Mouse (Mus musculus): ENCODE measurements around the gene Srcin1. TPM values are rescaled to one million over a fixed set of nuclear protein-coding genes. Genes with fewer than 3 reads are reported as not detected.

Gene Srcin1
- polyA plus RNA-seq, 1 experiment = not detected

- peaks cover 84% of the 10 kb centered on the region for H3K27me3 ChIP-seq (ENCODE audit: control insufficient read depth, insufficient read depth, insufficient read length)
- no peaks in the 10 kb centered on the region for H3K79me2 ChIP-seq (ENCODE audit: control insufficient read depth, insufficient read depth)
- no peak overlapping the region for H3ac ChIP-seq (ENCODE audit: control insufficient read depth, insufficient read length)
- no peak for TF ChIP-seq E2F4 (IDR thresholded peaks at IDR 0.05; ENCODE audit: insufficient read depth)
- no peak overlapping the region for H3K4me3 ChIP-seq
- H3K4me2 ChIP-seq (ENCODE audit: low read depth) = no peak overlapping the region
- no peaks in the 10 kb centered on the region for H3K36me3 ChIP-seq (ENCODE audit: control insufficient read depth, insufficient read depth)
Observed at GRCm38 (mm10) chr11:97532950-97533582, 42.9 kb downstream of the Srcin1 start.

- Histone ChIP-seq H3K4me2 (ENCODE audit: low read depth) (peak overlapping the region; percentile 100), H3K27me3 (ENCODE audit: control insufficient read depth, insufficient read depth, insufficient read length) (peaks cover 77% of the 10 kb centered on the region), H3ac (ENCODE audit: control insufficient read depth, insufficient read length) (no peak overlapping the region), H3K4me3 (no peak overlapping the region), H3K79me2 (ENCODE audit: control insufficient read depth, insufficient read depth) (no peaks in the 10 kb centered on the region), H3K36me3 (ENCODE audit: control insufficient read depth, insufficient read depth) (no peaks in the 10 kb centered on the region)
- TF ChIP-seq POLR2AphosphoS2 (IDR thresholded peaks at IDR 0.05; ENCODE audit: insufficient read length, low read depth) (no peak), USF1 (IDR thresholded peaks at IDR 0.05; ENCODE audit: low read depth) (no peak), E2F4 (IDR thresholded peaks at IDR 0.05; ENCODE audit: insufficient read depth) (no peak), CEBPB (IDR thresholded peaks at IDR 0.05; ENCODE audit: insufficient read depth, poor library complexity, severe bottlenecking) (no peak), SRF (IDR thresholded peaks at IDR 0.05; ENCODE audit: control insufficient read depth, insufficient read length, low read depth) (no peak), MAX (IDR thresholded peaks at IDR 0.05; ENCODE audit: low read depth) (no peak)
Observed at GRCm38 (mm10) chr11:97532354-97532753, 43.6 kb downstream of the Srcin1 start.

- H3K36me3 ChIP-seq (ENCODE audit: control insufficient read depth, insufficient read depth) = no peaks in the 10 kb centered on the region
- no peak overlapping the region for H3K4me3 ChIP-seq
- H3K79me2 ChIP-seq (ENCODE audit: control insufficient read depth, insufficient read depth) = no peaks in the 10 kb centered on the region
- H3K27me3 ChIP-seq (ENCODE audit: control insufficient read depth, insufficient read depth, insufficient read length) = peaks cover 71% of the 10 kb centered on the region
- TF ChIP-seq TCF3 (IDR thresholded peaks at IDR 0.05; ENCODE audit: insufficient read length, low read depth) = no peak
- no peak for TF ChIP-seq POLR2A (IDR thresholded peaks at IDR 0.05; ENCODE audit: insufficient read length, low read depth)
- no peak for TF ChIP-seq MAX (IDR thresholded peaks at IDR 0.05; ENCODE audit: low read depth)
- TF ChIP-seq SRF (IDR thresholded peaks at IDR 0.05; ENCODE audit: control insufficient read depth, insufficient read length, low read depth) = no peak
- no peak for TF ChIP-seq REST (IDR thresholded peaks at IDR 0.05; ENCODE audit: insufficient read depth, insufficient read length)
- no peak for TF ChIP-seq USF1 (IDR thresholded peaks at IDR 0.05; ENCODE audit: low read depth)
- no peak for TF ChIP-seq TCF12 (IDR thresholded peaks at IDR 0.05; ENCODE audit: insufficient read depth, poor library complexity, severe bottlenecking)
- TF ChIP-seq MYOG (IDR thresholded peaks at IDR 0.05; ENCODE audit: control insufficient read depth in 1 of 3, insufficient read depth in 1 of 3, insufficient read length in 2 of 3, low read depth in 2 of 3) = no peak
- TF ChIP-seq MYOD1 (IDR thresholded peaks at IDR 0.05; ENCODE audit: control insufficient read depth in 1 of 3, insufficient read length in 2 of 3, low read depth in 2 of 3) = peak in 1 of 3 experiments; percentile 42
- peak overlapping the region; percentile 100 for H3K4me2 ChIP-seq (ENCODE audit: low read depth)
- H3ac ChIP-seq (ENCODE audit: control insufficient read depth, insufficient read length) = no peak overlapping the region
Observed at GRCm38 (mm10) chr11:97531381-97532260, 44.4 kb downstream of the Srcin1 start.

GRCm38 (mm10) chr11:97530961-97531360 lies 45.0 kb downstream of the Srcin1 start:
- Histone ChIP-seq H3K4me3 (no peak overlapping the region), H3ac (ENCODE audit: control insufficient read depth, insufficient read length) (no peak overlapping the region), H3K79me2 (ENCODE audit: control insufficient read depth, insufficient read depth) (no peaks in the 10 kb centered on the region), H3K36me3 (ENCODE audit: control insufficient read depth, insufficient read depth) (no peaks in the 10 kb centered on the region), H3K27me3 (ENCODE audit: control insufficient read depth, insufficient read depth, insufficient read length) (peaks cover 69% of the 10 kb centered on the region), H3K4me2 (ENCODE audit: low read depth) (no peak overlapping the region)
- TF ChIP-seq TCF3 (IDR thresholded peaks at IDR 0.05; ENCODE audit: insufficient read length, low read depth) (no peak), CEBPB (IDR thresholded peaks at IDR 0.05; ENCODE audit: insufficient read depth, poor library complexity, severe bottlenecking) (no peak), MAX (IDR thresholded peaks at IDR 0.05; ENCODE audit: low read depth) (no peak), TCF12 (IDR thresholded peaks at IDR 0.05; ENCODE audit: insufficient read depth, poor library complexity, severe bottlenecking) (no peak), MYOD1 (IDR thresholded peaks at IDR 0.05; ENCODE audit: control insufficient read depth in 1 of 3, insufficient read length in 2 of 3, low read depth in 2 of 3) (no peak), USF1 (IDR thresholded peaks at IDR 0.05; ENCODE audit: low read depth) (no peak), SRF (IDR thresholded peaks at IDR 0.05; ENCODE audit: control insufficient read depth, insufficient read length, low read depth) (no peak), POLR2A (IDR thresholded peaks at IDR 0.05; ENCODE audit: insufficient read length, low read depth) (no peak), MYOG (IDR thresholded peaks at IDR 0.05; ENCODE audit: control insufficient read depth in 1 of 3, insufficient read depth in 1 of 3, insufficient read length in 2 of 3, low read depth in 2 of 3) (no peak), REST (IDR thresholded peaks at IDR 0.05; ENCODE audit: insufficient read depth, insufficient read length) (no peak), E2F4 (IDR thresholded peaks at IDR 0.05; ENCODE audit: insufficient read depth) (no peak), POLR2AphosphoS2 (IDR thresholded peaks at IDR 0.05; ENCODE audit: insufficient read length, low read depth) (no peak)

GRCm38 (mm10) chr11:97530069-97530468 lies 45.9 kb downstream of the Srcin1 start:
- Histone ChIP-seq H3K4me2 (ENCODE audit: low read depth) (no peak overlapping the region), H3K79me2 (ENCODE audit: control insufficient read depth, insufficient read depth) (no peaks in the 10 kb centered on the region), H3K27me3 (ENCODE audit: control insufficient read depth, insufficient read depth, insufficient read length) (peaks cover 60% of the 10 kb centered on the region), H3ac (ENCODE audit: control insufficient read depth, insufficient read length) (no peak overlapping the region), H3K4me3 (no peak overlapping the region), H3K36me3 (ENCODE audit: control insufficient read depth, insufficient read depth) (no peaks in the 10 kb centered on the region)
- TF ChIP-seq TCF12 (IDR thresholded peaks at IDR 0.05; ENCODE audit: insufficient read depth, poor library complexity, severe bottlenecking) = no peak

All from myocyte (in vitro differentiated cells).